Mouse (Mus musculus) layer of hippocampus, adult 9-10 months (tissue): ENCODE data around the gene Chst12.

ENCODE experiments used
- DNase-seq: peaks from one replicate; pipeline ENCODE4 v3.0.0; 2022; ENCODE audit warnings: low spot score

The Chst12 gene

DNA sequence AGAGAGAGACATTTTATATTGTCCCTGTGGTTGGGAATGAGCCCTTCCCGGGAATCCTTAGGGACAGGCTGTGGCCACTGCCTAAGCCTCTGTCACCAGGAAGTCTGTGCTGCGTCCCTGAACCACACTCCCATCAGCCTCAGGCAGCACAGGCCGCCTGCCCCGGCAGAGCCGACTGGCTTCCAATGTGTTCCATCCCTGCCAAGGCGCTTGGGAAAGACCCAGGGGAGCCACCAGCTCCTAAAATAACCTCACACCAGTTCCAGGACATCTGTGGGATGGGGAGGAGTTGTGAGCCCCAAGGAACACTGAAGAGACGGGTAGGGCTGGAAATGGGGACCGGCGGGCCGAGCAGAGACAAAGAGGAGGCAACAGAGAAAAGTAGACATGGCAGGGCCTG lies 66.3 kb downstream of the Chst12 start:
- DNase-seq, result no peak

DNA sequence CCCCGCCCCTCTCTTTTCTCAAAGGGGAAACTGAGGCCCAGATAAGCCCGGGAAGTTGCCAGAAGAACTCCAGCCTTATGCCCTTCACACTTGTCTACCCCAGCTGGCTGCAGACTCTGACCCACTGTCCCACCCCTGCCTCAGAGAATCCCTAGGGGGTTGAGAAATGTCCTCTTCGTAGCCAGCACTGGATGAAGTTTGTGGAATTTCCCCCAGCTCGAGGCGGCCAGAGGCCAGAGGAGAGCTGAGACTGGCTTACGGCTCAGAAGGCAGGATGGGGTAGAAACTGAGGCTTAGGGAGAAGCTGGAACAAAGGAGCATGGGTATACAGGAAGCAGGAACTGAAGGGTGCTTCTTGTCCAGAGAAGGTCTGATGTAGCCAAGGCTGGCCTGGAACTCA lies 67.3 kb downstream of the Chst12 start:
- no peak for DNase-seq
